Mouse (Mus musculus): Measurements from ENCODE around the gene Mrps36. TPM values are rescaled to one million over a fixed set of nuclear protein-coding genes. Genes with fewer than 3 reads are reported as not detected.

Gene Mrps36
- polyA plus RNA-seq, 1 experiment from 2014 or later = 125 TPM

Other genes starting within 250 kb of the Mrps36 start
- gene Ocln, start 191.9 kb downstream of the Mrps36 start, polyA plus RNA-seq (2015; fragmentation: Nextera tagmentation; extraction: Ambion mirVana) = 7.4 and 8.6 TPM in 2 replicates
- gene Marveld2, start 127.7 kb downstream of the Mrps36 start, polyA plus RNA-seq (2015; fragmentation: Nextera tagmentation; extraction: Ambion mirVana) = 2.3 and 2.7 TPM in 2 replicates
- gene Ak6, start 93.7 kb downstream of the Mrps36 start, polyA plus RNA-seq (2015; fragmentation: Nextera tagmentation; extraction: Ambion mirVana) = 299 and 307 TPM in 2 replicates
- 17.0 and 17.1 TPM in 2 replicates for gene Rad17, start 93.6 kb downstream of the Mrps36 start, polyA plus RNA-seq (2015; fragmentation: Nextera tagmentation; extraction: Ambion mirVana)
- gene Taf9, start 93.1 kb downstream of the Mrps36 start, polyA plus RNA-seq (2015; fragmentation: Nextera tagmentation; extraction: Ambion mirVana) = 25.1 and 30.6 TPM in 2 replicates
- 1.2 and 2.1 TPM in 2 replicates for gene Ccdc125, start 74.9 kb downstream of the Mrps36 start, polyA plus RNA-seq (2015; fragmentation: Nextera tagmentation; extraction: Ambion mirVana)
- 41.6 and 42.7 TPM in 2 replicates for gene Cdk7, start 13.7 kb downstream of the Mrps36 start, polyA plus RNA-seq (2015; fragmentation: Nextera tagmentation; extraction: Ambion mirVana)
- 5.4 and 5.8 TPM in 2 replicates for gene Cenph, start 31.2 kb upstream of the Mrps36 start, polyA plus RNA-seq (2015; fragmentation: Nextera tagmentation; extraction: Ambion mirVana)
- gene Ccnb1, start 41.9 kb upstream of the Mrps36 start, polyA plus RNA-seq (2015; fragmentation: Nextera tagmentation; extraction: Ambion mirVana) = 30.9 and 44.5 TPM in 2 replicates
- 32.7 and 34.3 TPM in 2 replicates for gene Slc30a5, start 88.8 kb upstream of the Mrps36 start, polyA plus RNA-seq (2015; fragmentation: Nextera tagmentation; extraction: Ambion mirVana)

All from midbrain, embryonic 15.5 days (tissue).